Mouse (Mus musculus) natural killer cell, adult 2 months (primary cell): Measurements from ENCODE around the gene Mctp1.
"Not testable (repeated sequence)": the region's sequence is repeated elsewhere in the genome, so short reads cannot be mapped to it uniquely, and the experiment has no call there.

Source experiments
- DNase-seq, 2 experiments: peaks; one replicate each; pipeline ENCODE4 v3.0.0; 2022; ENCODE audit warnings: low spot score in 2 of 2

Gene Mctp1

GRCm38 (mm10) chr13:76932933-76933332, 548.6 kb downstream of the Mctp1 start:
- no peak for DNase-seq

GRCm38 (mm10) chr13:76949234-76949633, 564.9 kb downstream of the Mctp1 start:
- DNase-seq = no peak

GRCm38 (mm10) chr13:76967588-76967987, 583.3 kb downstream of the Mctp1 start:
- no peak for DNase-seq

- DNase-seq = no peak
These were observed 585.1 kb downstream of the Mctp1 start for GRCm38 (mm10) chr13:76969386-76969785.

- DNase-seq = not testable (repeated sequence)
These were observed 586.7 kb downstream of the Mctp1 start for GRCm38 (mm10) chr13:76971046-76971445.

GRCm38 (mm10) chr13:77002628-77003027, 618.3 kb downstream of the Mctp1 start:
- DNase-seq = no peak

GRCm38 (mm10) chr13:77003684-77004083, 619.3 kb downstream of the Mctp1 start:
- no peak for DNase-seq

- no peak for DNase-seq
These were observed 634.5 kb downstream of the Mctp1 start for GRCm38 (mm10) chr13:77018851-77019250.

GRCm38 (mm10) chr13:77029594-77029993, 645.3 kb downstream of the Mctp1 start:
- no peak for DNase-seq

GRCm38 (mm10) chr13:77043375-77043774, 659.0 kb downstream of the Mctp1 start:
- DNase-seq = no peak

- no peak for DNase-seq
These were observed 661.0 kb downstream of the Mctp1 start for GRCm38 (mm10) chr13:77045375-77045774.

- DNase-seq = no peak
These were observed 662.1 kb downstream of the Mctp1 start for GRCm38 (mm10) chr13:77046416-77046815.

- no peak for DNase-seq
These were observed 663.0 kb downstream of the Mctp1 start for GRCm38 (mm10) chr13:77047179-77047931.

GRCm38 (mm10) chr13:77048461-77048860, 664.1 kb downstream of the Mctp1 start:
- no peak for DNase-seq

- no peak for DNase-seq
These were observed 665.4 kb downstream of the Mctp1 start for GRCm38 (mm10) chr13:77049736-77050135.

GRCm38 (mm10) chr13:77063221-77063620, 678.9 kb downstream of the Mctp1 start:
- no peak for DNase-seq

GRCm38 (mm10) chr13:77068847-77069246, 684.5 kb downstream of the Mctp1 start:
- DNase-seq = no peak

- DNase-seq = no peak
These were observed 687.7 kb downstream of the Mctp1 start for GRCm38 (mm10) chr13:77072030-77072429.
